Mouse (Mus musculus) v-Abl transformed pro-B cells (cell line): ENCODE data around the gene Ankrd6.
"Not testable (repeated sequence)": the region's sequence is repeated elsewhere in the genome, so short reads cannot be mapped to it uniquely, and the experiment has no call there.

ENCODE experiments used
- in situ Hi-C, 2 experiments: fragments of 400-800 bp; cut with MboI; formaldehyde crosslinking; loops; one replicate each; pipeline ENCODE4 v1.15.1; 2025; ENCODE audit not compliant: unreplicated experiment in 2 of 2

Ankrd6 gene

DNA sequence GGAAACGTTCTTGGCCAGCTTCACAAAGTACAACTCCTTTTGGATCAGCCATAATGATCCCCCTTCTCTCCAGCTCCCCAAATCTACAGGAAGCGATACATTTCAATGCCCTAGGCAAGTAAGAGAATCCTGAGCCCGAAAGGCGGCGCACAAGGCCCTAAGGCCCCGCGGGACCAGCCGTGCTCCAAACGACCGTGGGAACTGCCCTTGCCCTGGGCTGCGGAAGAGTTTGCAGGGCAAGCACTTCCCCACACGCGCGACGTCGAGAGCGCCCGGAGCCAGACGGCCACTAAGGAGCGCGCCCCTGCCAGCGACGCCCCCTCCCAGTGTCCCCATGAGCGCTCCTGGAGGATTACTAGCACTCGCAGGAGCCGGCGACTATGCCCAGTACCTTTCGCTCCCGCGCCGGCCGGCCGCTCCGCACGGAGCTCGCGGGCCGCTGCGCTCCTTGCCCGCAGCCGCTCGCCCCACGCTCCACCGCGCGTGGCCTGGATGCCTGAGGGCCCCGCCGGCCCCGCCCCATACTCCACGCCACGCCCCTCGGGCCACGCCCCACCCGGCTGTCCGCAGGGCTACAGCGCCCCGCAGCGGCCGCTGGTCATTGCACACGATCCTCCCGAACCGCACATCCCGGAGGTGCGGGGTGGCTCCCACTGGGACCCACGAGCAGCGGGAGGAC lies at the start of gene Ankrd6:
Ankrd6 (minus strand) TSS at position 486 of the 679 bp plus-strand sequence.
- in situ Hi-C loops = loop anchor here (5.0 kb wide), 5 partner anchors 67 to 363 kb away; no protein-coding TSS in a partner anchor

DNA sequence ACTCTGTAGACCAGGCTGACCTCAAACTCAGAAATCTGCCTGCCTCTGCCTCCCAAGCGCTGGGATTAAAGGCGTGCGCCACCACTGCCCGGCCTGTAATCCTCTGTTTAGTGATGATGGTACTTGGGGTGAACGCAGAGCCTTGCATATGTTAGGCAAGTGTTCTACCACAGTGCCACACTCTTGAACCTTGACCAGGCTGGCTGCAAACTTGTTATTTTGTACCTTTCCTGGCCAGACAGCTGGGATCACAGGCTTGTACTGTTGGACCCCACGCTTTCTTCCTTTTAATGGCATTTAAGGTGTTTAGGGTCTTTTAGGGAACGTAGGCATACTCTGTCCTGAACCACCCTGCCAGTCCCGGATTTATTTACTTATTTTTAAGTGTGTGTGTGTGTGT lies 48.4 kb upstream of the Ankrd6 start:
- in situ Hi-C loops = no loop called here

DNA sequence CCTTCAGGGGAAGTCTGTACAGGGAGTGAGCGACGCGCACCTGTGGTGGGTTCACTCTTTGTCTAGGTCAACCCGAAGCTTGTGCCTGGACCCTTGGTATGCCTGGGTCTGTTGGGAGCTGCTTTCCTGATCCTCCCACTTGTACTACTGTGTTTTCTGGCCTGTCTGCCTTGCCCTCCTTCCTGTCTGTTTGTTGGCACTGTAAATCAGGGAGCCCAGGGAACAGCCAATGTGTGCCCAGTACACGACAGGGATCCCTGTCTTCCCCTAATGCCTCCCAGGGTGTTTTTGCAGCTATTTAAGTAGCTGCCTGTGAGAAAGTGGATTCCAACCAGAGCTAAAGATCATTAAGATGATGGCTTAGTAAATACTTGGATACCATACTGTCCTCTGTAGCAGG lies 46.9 kb upstream of the Ankrd6 start:
- in situ Hi-C loops = no loop called here

DNA sequence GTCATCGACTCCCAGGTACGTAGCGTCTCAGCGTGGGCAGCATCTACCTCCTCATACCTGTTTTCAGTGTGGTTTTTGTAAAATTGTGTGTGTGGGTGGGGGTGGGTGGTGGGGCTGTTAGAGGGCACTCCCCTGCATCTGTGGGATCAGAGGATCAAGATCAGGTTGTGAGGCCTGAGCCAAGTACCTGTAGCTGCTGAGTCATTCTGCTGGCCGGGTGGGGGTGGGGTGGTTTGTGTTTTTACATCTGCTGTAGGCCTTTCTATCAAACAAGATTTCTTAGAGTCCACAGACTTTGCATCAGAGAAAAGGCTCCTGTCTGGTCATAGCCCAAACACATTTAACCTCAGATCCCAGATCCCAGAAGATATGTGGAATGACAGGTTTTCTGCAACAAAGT lies 45.4 kb upstream of the Ankrd6 start:
- in situ Hi-C loops = no loop called here

DNA sequence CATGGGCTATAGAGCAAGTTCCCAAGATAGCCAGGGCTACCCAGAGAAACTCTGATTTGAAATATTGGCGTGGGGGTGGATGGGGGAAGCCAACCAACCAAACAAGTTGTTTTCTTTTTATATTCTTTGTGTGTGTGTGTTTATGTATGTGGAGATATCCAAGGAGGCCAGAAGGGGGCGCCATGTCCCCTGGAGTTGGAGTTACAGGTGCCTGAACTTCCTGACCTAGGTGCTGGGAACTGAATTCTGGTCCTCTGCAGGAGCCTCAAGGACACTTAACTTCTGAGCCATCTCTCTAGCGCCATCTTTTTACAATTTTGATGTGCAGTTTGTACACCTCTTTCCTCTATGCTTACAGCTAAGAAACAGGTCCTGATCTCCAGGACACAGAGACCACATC lies 43.5 kb upstream of the Ankrd6 start:
- in situ Hi-C loops = no loop called here

DNA sequence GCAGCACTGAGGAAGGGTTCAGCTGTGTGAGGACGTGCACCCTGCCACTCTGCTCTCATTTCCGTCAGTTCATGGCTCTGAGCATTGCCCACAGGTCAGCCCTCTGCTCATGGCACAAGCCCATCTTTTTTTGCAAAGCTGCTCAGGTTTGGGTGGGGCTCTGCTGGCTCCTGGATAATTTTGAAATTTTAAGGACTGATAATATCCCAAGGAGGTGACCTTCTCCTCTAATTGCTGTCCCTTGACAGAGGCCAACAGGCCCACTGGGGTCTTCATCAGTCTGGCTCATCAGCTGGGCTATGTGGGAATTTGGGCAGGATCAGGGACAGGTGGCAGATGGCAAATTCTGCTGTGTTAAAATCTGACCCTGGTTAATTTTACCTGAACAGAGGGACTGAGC lies 38.7 kb upstream of the Ankrd6 start:
- in situ Hi-C loops = loop anchor here in 1 of 2 experiments (5.0 kb wide), 1 partner anchor 33 kb away; no protein-coding TSS in a partner anchor

DNA sequence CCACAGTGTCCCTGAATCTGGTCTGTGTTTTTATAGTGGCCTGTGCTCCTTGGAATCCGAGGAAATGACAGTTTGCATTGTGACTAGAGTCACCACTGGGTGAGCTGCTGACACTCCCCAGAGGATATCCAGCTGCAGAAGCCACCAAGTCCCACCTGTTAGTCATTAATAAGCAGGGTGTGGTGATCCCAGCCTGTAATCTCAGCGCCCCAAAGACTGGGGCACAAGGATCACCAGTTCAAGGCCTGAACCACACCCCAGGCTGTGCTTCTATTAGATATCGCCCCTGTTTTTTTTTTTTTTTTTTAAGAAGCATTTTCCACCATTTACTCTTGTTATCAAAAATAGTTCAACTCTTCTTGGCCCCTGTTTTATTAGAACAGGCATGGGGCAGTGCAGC lies 36.4 kb upstream of the Ankrd6 start:
- in situ Hi-C loops = loop anchor here in 1 of 2 experiments (5.0 kb wide), 1 partner anchor 35 kb away; no protein-coding TSS in a partner anchor

DNA sequence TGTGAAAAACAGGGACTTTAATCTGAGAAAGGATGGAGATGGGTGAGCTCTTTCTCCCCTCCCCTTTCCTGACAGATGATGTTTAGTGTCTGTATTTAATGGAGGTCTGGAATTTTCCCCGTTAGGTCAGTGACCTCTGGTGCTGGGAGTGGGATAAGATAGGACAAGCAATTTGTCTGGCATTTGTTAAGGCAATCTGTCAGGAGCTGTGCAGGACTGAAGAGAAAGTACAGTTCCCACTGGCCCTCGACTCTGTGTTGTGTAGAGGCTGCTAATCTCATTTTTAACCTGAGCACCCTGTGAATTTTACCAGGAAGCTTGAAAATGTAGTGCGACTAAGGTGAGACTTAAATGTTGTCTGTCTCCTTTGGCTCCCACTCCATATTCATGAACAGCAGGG lies 35.0 kb upstream of the Ankrd6 start:
- in situ Hi-C loops = loop anchor here in 1 of 2 experiments (5.0 kb wide), 1 partner anchor 37 kb away; no protein-coding TSS in a partner anchor

DNA sequence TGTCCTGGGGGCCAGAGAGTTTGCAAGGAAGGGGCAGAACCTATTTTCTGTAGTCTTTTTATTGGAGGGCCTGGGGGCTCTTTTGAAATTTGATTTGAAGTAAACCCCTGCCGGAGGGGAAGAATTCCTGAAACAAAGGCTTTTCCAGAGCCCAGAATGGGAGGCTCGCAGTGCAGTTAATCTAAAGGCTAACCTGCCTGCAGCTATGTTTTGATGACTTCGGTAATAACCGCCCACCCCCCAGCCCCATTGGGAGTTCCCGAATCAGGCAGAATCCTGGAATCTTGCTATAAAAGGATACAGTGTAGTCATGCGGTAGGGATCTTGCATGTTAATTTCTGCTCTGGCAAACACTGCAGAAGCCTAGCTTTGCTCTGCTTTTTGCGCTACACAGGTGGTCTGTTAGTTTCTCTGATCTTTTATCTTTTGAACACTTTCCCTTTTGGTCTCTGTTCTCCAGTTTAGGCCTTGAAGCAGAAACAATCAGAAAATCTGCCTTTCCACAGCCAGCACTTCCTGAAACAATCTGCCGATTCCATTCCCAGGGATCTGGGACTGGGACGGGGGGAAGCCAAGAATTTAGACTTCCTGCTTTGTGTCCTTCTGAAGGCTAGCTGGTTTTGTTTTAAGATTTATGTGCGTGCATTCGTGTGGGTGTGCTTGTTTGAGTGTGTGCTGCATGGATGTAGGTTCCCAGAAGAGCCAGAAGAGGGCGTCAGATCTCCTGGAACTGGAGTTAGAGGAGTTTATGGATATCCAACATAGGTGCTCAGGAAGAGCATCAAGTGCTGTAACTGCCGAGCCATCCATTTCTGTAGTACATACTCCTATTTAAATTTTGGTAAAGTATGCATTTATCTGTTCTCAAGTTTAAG lies 34.4 kb upstream of the Ankrd6 start:
- in situ Hi-C loops = loop anchor here in 1 of 2 experiments (5.0 kb wide), 1 partner anchor 37 kb away; no protein-coding TSS in a partner anchor

DNA sequence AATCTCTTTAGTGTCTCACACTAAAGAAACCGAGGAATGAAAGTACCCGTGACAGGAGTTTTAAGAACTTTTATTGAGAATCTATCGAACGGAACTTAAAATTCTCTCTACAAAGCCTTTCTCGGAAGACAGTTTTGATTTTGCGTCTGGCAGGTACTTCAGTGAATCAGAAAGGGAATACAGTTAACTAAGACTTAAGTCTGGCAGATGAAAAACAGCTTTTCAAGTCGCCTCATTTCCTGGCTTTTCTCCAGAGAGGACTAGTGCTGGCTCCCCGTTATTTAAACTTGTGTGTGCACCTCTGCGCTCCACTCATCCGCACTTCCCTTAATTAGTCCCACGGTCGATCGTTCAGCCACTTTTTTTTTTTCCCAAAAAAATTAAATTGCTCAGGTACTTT lies 33.6 kb upstream of the Ankrd6 start:
- in situ Hi-C loops = no loop called here

DNA sequence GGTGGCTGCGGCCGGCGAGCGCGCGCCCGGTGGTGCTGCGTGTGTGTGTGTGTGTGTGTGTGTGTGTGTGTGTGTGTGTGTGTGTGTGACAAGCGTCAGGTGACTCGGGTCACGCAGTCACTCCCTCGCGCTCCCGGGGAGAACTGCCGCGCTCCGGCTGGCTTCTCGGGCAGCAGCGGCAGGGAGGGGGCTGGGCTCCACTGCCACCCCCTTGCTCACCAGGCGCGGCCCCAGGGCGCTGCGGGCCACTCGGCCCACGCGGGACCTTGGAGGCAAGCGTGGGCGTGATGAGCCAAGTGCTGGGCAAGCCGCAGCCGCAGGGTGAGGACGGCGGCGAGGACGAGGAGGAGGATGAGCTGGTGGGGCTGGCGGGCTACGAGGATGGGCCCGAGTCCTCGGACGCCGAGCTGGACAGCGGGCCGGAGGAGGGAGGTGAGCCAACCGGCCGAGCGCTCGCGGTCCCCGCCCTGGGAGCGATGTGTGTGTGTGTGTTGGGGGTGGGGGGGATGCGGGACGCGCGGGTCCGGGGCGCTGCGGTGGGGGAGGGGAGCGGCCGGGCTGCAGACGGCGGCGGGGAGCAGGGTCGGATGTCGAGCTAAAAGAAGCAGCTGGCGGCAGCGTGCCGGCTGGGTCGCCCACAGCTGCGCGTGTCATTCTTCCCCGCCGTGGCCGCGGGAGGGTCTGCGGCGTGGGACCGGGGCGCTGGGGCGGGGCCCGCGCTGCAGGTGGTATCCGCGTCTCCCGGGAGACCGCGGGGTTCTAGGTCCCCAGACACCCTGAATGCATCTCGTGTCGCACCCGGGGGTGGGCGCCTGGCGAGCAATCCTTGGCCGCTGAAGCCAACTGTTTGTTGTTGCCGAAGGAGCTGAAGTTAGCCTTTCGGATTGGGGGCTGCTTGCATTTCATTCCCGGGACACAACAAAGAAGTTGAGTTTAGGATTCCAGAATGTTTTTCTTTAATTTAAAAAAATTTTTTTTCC lies 32.8 kb upstream of the Ankrd6 start:
- in situ Hi-C loops = no loop called here

DNA sequence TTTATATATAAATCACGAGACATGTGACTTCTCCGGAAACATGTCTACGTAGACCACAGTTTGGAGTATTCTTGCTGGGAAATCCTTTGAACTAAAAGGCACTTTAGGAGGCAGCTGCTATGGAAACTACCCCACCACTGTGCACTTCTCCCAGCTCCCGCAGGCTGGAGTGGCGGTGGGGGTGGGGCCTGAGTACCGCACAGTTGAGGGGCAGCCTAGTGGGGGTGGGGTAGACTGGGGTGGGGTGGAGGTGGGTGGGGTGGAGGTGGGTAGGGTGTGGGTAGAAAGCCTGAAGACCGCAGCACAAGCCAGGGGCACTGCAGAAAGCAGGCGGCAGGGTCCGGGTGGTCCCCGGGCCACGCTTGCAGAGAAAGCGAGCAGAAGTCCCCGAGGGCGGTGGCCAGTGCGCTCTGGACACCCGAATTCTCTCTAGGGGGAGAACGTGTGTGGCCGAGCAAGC lies 32.1 kb upstream of the Ankrd6 start, which contains the start of gene Rragd:
Rragd (plus strand) TSS at position 322 of the 460 bp plus-strand sequence.
- in situ Hi-C loops = no loop called here

DNA sequence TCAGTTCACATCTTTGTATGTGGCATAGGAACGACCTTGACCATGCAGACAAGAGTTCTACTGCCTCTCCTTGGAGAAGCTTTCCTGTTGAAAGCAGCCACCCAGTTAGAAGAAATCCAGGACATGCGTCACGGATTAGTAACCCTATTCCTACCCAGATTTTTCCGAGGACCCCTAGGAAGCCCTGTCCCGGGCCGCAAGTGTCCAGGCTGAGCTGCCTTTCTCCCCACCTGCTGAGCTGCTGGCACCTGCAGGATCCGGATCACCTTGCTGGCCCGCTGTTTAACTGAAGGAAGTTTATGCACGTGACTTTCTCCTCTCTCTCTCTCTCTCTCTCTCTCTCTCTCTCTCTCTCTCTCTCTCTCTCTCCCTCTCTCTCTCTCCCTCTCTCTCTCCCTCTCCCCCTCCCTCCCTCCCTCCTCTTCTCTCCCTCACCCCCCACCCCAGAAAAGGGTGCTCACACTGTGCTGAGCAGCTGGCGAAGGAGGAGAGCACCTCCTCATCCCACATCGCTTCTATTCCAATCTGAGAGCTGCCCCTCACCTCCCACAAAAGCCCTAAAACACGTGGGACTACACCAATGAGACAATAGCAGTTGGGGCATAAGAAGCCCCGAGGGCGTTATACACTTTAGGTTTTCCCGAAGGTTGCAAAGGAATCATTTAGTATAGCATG lies 31.5 kb upstream of the Ankrd6 start:
- in situ Hi-C loops = no loop called here

DNA sequence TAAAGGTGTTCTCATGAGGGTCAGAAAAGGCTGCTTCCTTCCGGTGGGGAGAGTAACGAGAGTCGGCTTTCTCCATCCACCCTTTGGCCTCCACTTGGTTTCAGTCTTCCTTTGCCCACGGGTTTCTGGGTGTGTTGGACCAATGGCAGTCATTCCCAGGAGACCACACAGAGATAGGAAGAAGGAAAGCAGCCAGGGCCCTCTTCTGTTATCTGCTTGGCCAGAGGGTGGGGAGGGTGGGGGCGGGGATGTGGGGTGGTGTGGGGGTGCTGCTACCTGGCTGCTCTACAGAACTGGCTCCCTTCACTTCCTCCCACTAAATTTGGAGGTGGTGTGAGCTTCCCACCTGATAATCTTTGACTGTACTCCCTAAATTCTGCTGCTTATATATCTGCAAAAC lies 31.0 kb upstream of the Ankrd6 start:
- in situ Hi-C loops = no loop called here

DNA sequence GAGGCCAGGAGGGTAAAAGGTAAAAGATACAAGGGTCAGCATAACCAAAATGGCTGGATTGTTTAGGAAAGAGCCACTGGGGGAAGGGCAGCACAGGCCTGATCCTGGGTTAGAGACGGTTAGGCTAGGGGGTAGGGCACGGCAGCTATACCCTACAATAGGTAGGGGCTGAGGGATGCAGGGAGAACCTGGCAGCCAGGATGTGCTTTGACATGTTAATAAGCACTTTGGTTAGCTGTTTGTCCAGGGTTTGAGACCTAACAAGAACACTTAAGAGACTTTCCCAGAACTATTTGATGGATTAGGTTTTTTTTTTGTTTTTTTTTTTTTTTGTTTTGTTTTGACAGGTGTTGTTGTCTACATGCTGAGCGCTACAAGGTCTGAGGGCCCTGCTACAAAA lies 29.4 kb upstream of the Ankrd6 start:
- in situ Hi-C loops = no loop called here

DNA sequence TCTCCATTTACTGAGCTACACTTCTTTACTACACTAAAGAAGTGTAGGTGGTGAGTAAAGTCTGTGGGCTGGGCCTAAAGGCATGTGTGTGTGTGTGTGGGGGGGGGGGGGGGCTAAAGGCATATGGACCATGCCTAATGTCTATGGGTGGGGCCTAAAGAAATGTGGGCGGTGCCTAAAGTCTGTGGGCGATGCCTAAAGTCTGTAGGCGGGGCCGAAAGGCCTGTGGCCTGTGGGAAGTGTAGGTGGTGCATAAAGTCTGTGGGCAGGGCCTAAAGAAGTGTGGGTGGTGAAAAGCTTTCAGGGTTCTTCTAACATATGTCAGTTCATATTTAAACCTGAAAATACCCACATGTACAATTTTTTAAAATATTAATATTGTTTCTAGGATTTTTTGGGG lies 26.7 kb upstream of the Ankrd6 start:
- in situ Hi-C loops = no loop called here

DNA sequence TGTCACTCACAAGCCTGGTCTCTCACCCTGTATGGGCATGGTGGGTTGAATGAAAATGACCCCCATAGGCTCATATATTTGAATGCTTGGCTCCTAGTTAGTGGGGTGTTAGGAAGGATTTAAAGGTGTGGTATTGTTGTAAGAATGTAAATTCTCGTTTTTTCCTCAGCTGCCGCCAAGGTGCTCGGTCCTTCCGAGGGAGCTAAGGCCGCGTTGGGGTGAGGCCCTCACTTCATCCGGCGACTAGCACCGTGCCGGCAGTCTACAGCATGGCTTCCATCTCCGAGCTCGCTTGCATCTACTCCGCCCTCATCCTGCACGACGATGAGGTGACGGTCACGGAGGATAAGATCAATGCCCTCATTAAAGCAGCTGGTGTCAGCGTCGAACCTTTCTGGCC lies 14.0 kb upstream of the Ankrd6 start:
- in situ Hi-C loops = not testable (repeated sequence)

DNA sequence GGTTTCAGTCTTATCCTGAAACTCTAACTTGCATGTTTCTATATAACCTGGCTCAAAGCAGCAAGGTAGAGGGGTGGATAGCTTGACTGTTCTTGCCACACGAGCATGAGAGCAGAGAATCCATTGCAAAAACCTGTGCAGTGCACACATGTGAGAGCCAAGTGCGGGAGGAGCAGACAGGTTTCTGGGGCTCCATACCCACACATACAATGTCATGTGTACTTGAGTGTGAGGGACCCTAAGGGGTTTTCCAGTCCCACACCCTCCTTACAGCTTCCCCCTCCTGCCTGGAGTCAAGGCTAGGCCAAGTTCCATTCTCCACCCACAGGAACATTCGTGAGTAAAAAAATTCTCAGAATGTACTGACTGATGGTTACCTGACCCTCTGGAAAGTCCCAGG lies 10.8 kb upstream of the Ankrd6 start:
- in situ Hi-C loops = no loop called here

DNA sequence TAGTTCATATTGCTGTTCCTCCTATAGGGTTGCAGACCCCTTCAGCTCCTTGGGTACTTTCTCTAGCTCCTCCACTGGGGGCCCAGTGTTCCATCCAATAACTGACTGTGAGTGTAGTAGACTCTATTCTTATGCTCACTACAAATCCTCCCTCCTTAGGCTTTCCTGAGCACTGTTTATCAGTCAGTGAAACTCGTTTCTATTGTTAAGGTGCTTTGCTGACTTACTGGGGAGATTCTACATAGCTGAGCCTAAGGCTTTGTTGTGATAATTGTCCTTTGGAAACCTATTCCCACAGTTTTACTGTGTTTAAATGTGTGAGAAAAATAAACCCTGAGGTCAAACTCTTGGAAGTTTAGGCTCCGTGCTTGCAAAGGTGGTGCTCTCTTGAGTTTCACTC lies 5.8 kb upstream of the Ankrd6 start:
- in situ Hi-C loops = no loop called here

DNA sequence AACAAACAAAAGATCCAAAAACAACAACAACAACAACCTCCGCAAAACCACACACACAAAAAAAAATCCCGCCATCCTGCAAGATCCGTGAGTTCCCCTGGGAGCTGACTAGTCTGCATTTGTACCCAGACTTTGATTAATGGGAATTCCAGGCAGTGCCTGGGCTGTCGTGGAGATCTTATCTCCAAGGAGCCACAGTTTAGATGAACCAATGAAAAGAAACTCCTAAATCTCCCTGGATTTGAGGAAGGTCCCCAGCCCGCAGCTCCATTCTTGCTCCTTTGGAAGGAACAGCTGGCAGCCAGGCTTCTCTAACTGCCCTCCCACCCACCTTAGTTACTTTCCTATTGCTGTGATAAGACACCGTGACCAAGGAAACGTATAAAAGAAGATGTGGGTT lies 2.0 kb upstream of the Ankrd6 start:
- in situ Hi-C loops = loop anchor here (5.0 kb wide), 5 partner anchors 65 to 365 kb away; no protein-coding TSS in a partner anchor
